Mouse (Mus musculus) limb, embryonic 13.5 days (tissue): ENCODE results near the gene Ap5s1. TPM values are rescaled to one million over a fixed set of nuclear protein-coding genes. Genes with fewer than 3 reads are reported as not detected.
"Not testable (repeated sequence)": the region's sequence is repeated elsewhere in the genome, so short reads cannot be mapped to it uniquely, and the experiment has no call there.

Source experiments
- ATAC-seq: fragments of 200-750 bp; cut with Nextera tagmentation; 2 replicates; pipeline ENCODE4 v1.8.0; 2017; ENCODE audit warnings: low read depth, moderate number of reproducible peaks, moderate TSS enrichment; ENCODE audit not compliant: low FRiP score
- H3K27ac ChIP-seq: fragments of 300-500 bp; sonication (generic); 2 replicates; pipeline ENCODE4 v1.5.1; 2015; ENCODE audit warnings: inconsistent platforms, mild to moderate bottlenecking, moderate library complexity
- H3K27me3 ChIP-seq: fragments of 300-500 bp; sonication (generic); 2 replicates; pipeline ENCODE4 v1.6.1; 2015; ENCODE audit warnings: mild to moderate bottlenecking, inconsistent platforms
- H3K36me3 ChIP-seq: fragments of 300-500 bp; sonication (generic); 2 replicates; pipeline ENCODE4 v1.6.1; 2015; ENCODE audit warnings: inconsistent platforms, mild to moderate bottlenecking, moderate library complexity
- H3K4me1 ChIP-seq: fragments of 300-500 bp; sonication (generic); 2 replicates; pipeline ENCODE4 v1.6.1; 2015; ENCODE audit warnings: inconsistent platforms
- H3K4me2 ChIP-seq: fragments of 300-500 bp; sonication (generic); replicated peaks from 2 replicates; pipeline ENCODE4 v1.6.1; 2015; ENCODE audit warnings: inconsistent platforms, mild to moderate bottlenecking, moderate library complexity
- H3K4me3 ChIP-seq: fragments of 300-500 bp; sonication (generic); 2 replicates; pipeline ENCODE4 v1.5.1; 2015; ENCODE audit warnings: moderate library complexity, mild to moderate bottlenecking, inconsistent platforms
- H3K9ac ChIP-seq: fragments of 300-500 bp; sonication (generic); 2 replicates; pipeline ENCODE4 v1.6.1; 2015; ENCODE audit warnings: mild to moderate bottlenecking, inconsistent platforms
- H3K9me3 ChIP-seq: fragments of 300-500 bp; sonication (generic); 2 replicates; pipeline ENCODE4 v1.6.1; 2016; ENCODE audit warnings: inconsistent platforms
- WGBS: fragments of 180-500 bp; shearing (Covaris S2); methylation state at CpG from one replicate; pipeline ENCODE4 v1.1.7; 2015; 5-methylcytosine and 5-hydroxymethylcytosine counted together
- polyA plus RNA-seq: library from polyadenylated mRNA; unstranded; fragments of >200 nt; fragmentation: Nextera tagmentation; extraction: Ambion mirVana; gene quantifications from 2 replicates; pipeline ENCODE4 v1.2.1, GENCODE M21; 2015

Ap5s1 gene
- polyA plus RNA-seq, 1 experiment from 2014 or later: 28.0 TPM

DNA sequence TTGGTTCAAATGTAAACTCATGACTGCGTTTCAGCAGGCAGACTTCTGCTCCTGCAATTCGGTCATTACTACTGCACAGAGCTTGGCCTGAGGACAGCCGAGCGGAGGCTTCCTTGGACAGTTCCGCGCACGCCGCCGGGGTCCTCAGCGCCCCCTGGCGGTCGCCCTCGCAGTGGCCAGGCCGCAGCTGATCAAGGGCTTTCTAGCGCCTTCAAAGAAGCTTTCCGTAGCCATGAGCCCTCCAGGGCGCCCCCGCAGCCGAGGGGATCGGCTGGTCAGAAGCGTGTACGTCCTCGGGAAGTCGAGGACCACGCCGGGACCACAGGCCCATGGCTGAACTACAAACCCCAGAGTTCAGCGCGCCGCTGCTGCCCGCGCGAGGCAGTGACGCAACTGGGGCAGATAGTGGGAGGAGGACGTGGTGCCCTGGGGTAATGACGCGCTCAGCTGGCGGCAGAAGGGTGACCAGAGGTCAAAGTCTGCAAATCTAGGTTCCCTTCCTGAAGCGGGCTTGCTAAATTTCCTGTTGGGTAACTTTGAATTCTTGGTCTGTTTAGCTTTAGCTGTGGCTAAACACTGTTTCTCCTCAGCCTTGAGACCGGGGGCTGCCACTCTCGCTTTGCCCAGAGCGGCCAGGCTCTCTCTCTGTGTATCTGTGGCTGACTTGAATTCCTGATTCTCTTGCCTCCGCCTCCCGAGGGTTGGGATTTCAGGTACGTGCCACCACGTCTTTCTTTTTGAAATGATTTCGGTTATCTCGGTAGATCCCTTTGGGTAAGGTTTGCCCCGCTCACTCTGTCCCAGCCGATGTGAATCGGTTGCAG lies 3.3 kb downstream of the Ap5s1 start:
- Histone ChIP-seq H3K9ac (peak overlapping the region; percentile 77), H3K36me3 (peaks cover 23% of the 10 kb centered on the region), H3K9me3 (no peaks in the 10 kb centered on the region), H3K4me1 (peaks cover 14% of the 10 kb centered on the region), H3K27ac (peak overlapping the region; percentile 83), H3K4me2 (peak overlapping the region; percentile 75), H3K27me3 (no peaks in the 10 kb centered on the region), H3K4me3 (peak overlapping the region; percentile 62)
- 2% methylated on average over 50 of the region's 50 CpGs for WGBS
- ATAC-seq: peak; percentile 96

DNA sequence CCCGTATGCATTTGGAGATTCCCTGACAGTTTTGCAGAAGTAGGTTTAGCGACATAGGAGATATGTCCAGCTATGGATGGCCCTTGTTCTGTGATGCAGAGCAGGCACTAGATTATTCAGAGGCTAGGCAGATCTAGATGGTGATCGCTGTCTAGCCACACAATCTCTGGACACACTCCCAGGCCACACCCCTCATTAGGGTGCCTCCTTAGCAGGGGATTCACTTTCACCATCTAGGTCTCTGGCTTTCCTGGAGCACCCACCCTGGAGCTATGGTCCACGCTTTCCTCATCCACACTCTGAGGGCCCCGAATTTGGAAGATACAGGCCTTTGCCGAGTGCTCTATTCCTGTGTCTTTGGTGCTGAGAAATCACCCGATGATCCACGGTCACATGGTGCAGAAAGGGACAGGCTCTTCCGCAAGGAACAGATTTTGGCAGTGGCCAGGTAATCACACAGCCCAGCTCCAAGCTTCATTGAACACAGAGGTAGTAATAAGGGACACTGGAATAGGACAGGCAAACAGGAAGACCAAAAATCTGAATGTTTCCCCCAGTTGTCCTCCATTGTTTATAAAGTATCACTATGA lies 4.2 kb downstream of the Ap5s1 start:
- no peak overlapping the region for H3K27ac ChIP-seq
- peak overlapping the region; percentile 75 for H3K4me2 ChIP-seq
- H3K36me3 ChIP-seq: peaks cover 23% of the 10 kb centered on the region
- no peaks in the 10 kb centered on the region for H3K9me3 ChIP-seq
- 71% methylated on average over 9 of the region's 9 CpGs for WGBS
- H3K4me1 ChIP-seq: peaks cover 13% of the 10 kb centered on the region
- no peak for ATAC-seq
- peak overlapping the region; percentile 77 for H3K9ac ChIP-seq
- no peaks in the 10 kb centered on the region for H3K27me3 ChIP-seq
- peak overlapping the region; percentile 62 for H3K4me3 ChIP-seq

DNA sequence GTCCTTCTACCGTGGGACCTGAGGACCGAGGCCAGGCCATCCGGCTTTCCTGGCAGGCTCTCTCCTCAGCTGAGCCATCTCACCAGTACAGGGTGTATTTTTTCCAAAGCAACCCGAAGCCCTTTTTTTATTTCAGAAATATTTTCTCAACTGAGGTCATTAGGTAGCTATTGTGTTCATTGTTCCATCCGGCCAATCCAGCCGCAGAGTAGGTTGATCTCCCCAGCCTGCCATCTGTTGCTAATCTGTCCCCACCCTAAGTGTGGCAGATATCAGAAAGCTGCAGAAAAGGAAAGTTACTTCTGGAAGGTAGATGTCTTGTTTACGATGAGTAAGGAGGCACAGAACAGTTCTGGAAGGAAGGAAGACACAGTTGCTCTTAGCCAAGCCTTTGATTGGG lies 6.9 kb downstream of the Ap5s1 start:
- no peak overlapping the region for H3K9ac ChIP-seq
- no peak overlapping the region for H3K4me2 ChIP-seq
- no peak for ATAC-seq
- no peaks in the 10 kb centered on the region for H3K9me3 ChIP-seq
- H3K27me3 ChIP-seq: no peaks in the 10 kb centered on the region
- WGBS: 86% methylated on average over 7 of the region's 7 CpGs
- H3K27ac ChIP-seq: no peak overlapping the region
- H3K4me1 ChIP-seq: peaks cover 13% of the 10 kb centered on the region
- H3K4me3 ChIP-seq: no peak overlapping the region
- H3K36me3 ChIP-seq: peaks cover 23% of the 10 kb centered on the region

DNA sequence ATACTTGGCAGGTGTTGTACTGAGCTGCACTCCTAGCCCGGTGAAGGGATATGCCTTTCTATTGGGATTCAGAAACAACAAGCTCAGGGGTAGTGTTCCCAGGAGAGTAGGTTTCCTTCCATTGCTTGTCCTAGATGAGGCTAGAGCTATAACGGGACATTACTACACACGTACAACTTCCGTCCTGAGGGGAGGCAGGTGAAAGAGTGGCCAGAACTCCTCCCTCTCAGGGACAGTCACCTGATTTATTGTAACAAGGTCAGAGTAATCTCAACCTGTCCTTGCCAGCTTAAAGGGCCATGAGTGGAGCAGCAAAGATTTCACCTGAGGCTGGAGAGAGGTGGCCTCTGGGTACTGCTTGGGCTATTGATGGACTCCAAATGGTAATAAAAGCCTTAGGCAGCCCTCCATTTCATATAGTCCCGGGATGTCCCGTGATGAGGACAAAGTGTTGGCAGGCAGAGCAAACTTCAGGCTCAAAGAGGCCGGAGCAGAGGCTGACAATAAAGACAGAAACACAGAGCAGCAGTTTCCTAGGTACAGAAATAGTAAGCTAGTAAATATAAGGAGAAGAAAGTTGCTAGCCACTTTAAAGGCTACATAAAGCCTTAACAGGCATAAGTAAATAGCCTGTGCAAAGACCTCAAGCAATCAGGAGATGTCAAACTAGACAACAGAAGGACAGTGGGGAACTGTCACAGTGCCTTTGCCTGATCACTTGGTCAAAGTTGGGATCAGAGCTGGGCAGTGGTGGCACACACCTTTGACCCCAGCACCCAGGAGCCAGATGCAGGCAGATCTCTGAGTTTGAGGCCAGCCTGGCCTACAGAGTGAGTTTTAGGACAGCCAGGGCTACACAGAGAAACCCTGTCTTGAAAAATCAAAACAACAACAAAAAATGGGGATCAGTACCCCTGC lies 9.3 kb downstream of the Ap5s1 start:
- H3K36me3 ChIP-seq: peaks cover 23% of the 10 kb centered on the region
- WGBS: 80% methylated on average over 7 of the region's 7 CpGs
- no peak overlapping the region for H3K4me3 ChIP-seq
- H3K27me3 ChIP-seq: no peaks in the 10 kb centered on the region
- no peak for ATAC-seq
- H3K27ac ChIP-seq: no peak overlapping the region
- peaks cover 1% of the 10 kb centered on the region for H3K4me1 ChIP-seq
- H3K9ac ChIP-seq: no peak overlapping the region
- H3K9me3 ChIP-seq: no peaks in the 10 kb centered on the region
- no peak overlapping the region for H3K4me2 ChIP-seq

DNA sequence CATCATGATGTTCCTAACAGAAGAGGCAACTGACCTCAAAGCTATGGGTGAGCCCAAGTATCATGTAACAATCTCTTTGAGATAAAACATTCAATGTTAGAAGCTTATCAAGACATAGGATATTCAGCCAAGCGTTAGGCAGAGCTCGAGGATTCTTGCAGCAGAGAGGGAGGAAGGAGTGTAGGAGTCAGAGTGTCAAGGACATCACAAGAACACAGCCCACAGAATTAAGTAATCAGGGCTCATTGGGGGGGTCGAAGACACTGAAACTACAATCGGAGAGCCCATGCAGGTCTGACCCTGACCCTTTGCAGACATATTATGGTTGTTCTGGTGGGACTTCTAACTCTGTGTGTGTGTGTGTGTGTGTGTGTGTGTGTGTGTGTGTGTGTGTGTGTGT lies 13.2 kb downstream of the Ap5s1 start:
- H3K27ac ChIP-seq: no peak overlapping the region
- 80% methylated on average over 4 of the region's 4 CpGs for WGBS
- no peak for ATAC-seq
- H3K4me1 ChIP-seq: no peaks in the 10 kb centered on the region
- no peaks in the 10 kb centered on the region for H3K9me3 ChIP-seq
- no peak overlapping the region for H3K9ac ChIP-seq
- no peak overlapping the region for H3K4me3 ChIP-seq
- H3K36me3 ChIP-seq: no peaks in the 10 kb centered on the region
- H3K27me3 ChIP-seq: no peaks in the 10 kb centered on the region
- H3K4me2 ChIP-seq: no peak overlapping the region

DNA sequence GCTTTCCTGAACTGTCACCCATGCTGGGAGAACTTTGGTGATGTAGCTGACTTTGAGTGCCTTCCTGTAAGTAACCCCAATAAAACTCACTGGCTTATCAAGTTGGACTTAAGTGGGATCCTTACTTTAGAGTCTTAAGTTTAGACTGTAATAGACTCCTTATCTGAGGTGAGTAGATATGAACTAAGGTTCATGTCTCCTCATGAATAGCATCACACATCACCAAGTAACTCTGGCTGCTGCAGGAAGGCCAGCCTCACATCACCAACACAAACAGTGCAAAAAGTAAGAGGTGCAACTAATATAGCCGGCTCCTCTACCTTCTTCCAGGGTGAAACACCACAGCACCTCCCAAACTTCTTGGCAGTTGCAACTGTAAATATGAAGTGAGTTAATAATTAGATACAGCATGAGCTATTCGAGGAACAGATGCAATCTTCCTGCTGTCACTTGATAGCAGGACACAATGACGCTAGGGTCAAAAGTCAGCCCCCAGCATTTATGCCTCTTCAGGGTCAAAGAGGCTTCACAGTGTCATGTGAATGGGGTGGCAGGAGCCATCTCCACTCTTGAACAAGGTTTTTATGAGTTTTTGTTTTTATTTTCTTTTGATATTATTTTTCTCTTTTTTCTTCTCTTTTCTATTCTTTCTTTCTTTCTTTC lies 15.1 kb downstream of the Ap5s1 start:
- Histone ChIP-seq H3K9me3 (no peaks in the 10 kb centered on the region), H3K4me2 (no peak overlapping the region), H3K27me3 (no peaks in the 10 kb centered on the region), H3K27ac (no peak overlapping the region), H3K4me3 (no peak overlapping the region), H3K9ac (no peak overlapping the region), H3K36me3 (no peaks in the 10 kb centered on the region), H3K4me1 (no peaks in the 10 kb centered on the region)
- 78% methylated on average over 3 of the region's 3 CpGs for WGBS
- no peak for ATAC-seq

DNA sequence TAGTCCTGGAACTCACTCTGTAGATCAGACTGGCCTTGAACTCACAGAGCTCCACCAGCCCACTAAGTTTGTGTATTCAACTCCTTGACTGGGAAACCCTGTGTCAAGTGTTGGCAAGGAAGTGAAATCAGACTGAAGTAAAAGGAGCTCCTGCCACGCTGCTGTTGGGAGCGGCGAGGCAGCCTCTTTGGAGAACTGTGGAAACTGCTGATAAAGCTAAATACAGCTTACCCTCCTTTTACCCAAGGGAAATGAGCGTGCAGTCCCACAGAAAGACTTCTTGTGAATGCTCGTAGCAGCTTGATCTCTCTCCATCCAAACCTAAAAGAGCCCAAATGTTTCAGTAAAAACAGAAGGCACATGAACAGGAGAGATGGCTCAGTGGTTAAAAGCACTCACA lies 15.7 kb downstream of the Ap5s1 start:
- WGBS: 64% methylated on average over 5 of the region's 5 CpGs

DNA sequence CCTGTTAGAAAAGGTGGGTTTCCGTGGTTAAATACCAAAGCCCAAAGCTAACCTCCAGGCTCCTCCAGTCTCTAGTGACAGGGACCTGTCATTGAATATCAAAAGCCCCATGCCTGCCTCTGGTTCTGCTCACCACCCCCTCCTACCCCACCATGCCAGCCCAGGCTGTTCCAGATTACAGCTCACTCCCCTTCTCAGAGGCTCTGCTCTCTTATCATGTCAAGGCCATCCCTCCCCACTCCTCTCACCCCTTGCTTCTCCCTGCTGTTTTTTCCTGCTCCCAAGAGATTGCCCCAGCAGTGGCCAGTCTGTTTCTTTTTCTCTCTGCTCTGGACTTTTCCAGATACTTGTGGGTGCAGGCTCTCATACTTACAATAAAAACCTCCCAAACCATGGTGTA lies 16.7 kb downstream of the Ap5s1 start:
- Histone ChIP-seq H3K4me3 (no peak overlapping the region), H3K9me3 (no peaks in the 10 kb centered on the region), H3K27me3 (no peaks in the 10 kb centered on the region), H3K4me2 (no peak overlapping the region), H3K9ac (no peak overlapping the region), H3K36me3 (no peaks in the 10 kb centered on the region), H3K27ac (no peak overlapping the region), H3K4me1 (no peaks in the 10 kb centered on the region)
- WGBS: 72% methylated on average over 1 of the region's 1 CpGs
- ATAC-seq: no peak

More for the DNA sequence above, 15.7 kb downstream of the Ap5s1 start:
- Histone ChIP-seq H3K27ac (no peak overlapping the region), H3K4me1 (no peaks in the 10 kb centered on the region), H3K9me3 (no peaks in the 10 kb centered on the region), H3K4me2 (no peak overlapping the region), H3K27me3 (no peaks in the 10 kb centered on the region), H3K36me3 (no peaks in the 10 kb centered on the region), H3K4me3 (no peak overlapping the region), H3K9ac (no peak overlapping the region)
- no peak for ATAC-seq

DNA sequence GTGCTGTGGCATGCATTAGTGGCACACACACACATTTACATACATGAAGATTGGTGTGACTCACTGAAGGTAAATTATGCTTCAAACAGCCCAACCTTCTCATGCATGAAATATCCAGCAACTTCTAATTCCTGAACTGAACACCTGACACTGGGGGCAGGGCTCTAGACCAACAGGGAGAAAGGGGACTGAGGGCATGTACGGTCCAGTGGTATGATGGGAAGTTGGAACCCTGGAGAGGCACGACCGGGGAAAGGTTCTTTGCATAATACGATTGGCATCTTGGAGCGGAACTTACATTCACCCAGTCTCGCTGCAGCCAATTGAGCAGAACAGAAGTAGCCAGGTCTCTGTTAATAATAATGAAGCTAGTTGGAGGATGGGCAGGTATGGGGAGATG lies 18.3 kb downstream of the Ap5s1 start:
- Histone ChIP-seq H3K27ac (no peak overlapping the region), H3K4me1 (no peaks in the 10 kb centered on the region), H3K36me3 (no peaks in the 10 kb centered on the region), H3K27me3 (no peaks in the 10 kb centered on the region), H3K4me2 (no peak overlapping the region), H3K9ac (no peak overlapping the region), H3K9me3 (no peaks in the 10 kb centered on the region), H3K4me3 (no peak overlapping the region)
- 84% methylated on average over 6 of the region's 6 CpGs for WGBS
- no peak for ATAC-seq

DNA sequence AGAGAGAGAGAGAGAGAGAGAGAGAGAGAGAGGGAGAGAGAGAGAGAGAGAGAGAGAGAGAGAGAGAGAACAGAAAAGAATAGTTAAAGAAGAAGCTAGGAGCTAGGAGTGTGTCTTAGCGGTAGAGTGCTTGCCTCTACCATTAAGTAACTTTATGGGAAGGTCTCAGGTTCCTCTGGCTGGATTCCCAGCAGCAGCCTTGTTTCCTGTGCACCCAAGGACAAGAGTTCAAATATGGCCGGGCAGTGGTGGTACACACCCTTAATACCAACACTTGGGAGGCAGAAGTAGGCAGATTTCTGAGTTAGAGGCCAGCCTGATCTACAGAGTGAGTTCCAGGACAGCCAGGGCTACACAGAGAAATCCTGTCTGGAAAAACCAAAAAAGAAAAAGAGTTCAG lies 19.8 kb downstream of the Ap5s1 start:
- H3K4me3 ChIP-seq, ATAC-seq, H3K9me3 ChIP-seq, H3K36me3 ChIP-seq, H3K27me3 ChIP-seq, H3K9ac ChIP-seq, H3K4me2 ChIP-seq, H3K27ac ChIP-seq, H3K4me1 ChIP-seq: not testable (repeated sequence)
- WGBS: 63% methylated on average over 2 of the region's 2 CpGs

DNA sequence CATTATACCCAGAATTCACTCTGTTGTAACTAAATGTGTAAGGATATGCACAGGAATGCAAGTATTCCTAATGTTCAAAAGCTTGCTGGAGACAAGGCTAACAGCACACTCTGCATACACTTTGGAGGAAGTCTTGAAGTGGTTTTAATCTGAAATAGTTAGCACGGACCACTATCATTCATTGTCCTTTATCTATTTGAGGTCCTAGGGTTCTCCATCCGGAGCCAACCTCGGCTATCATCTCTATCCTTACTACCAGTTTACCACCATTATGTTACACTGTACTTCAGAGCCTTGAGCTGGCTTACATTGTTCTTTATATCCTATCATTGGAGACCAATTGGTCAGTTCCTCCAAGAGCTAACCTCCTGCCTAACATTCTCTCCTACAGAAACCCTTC lies 20.4 kb downstream of the Ap5s1 start:
- Histone ChIP-seq H3K36me3 (no peaks in the 10 kb centered on the region), H3K4me3 (no peak overlapping the region), H3K4me2 (no peak overlapping the region), H3K4me1 (no peaks in the 10 kb centered on the region), H3K9me3 (no peaks in the 10 kb centered on the region), H3K27me3 (no peaks in the 10 kb centered on the region), H3K9ac (no peak overlapping the region), H3K27ac (no peak overlapping the region)
- 83% methylated on average over 3 of the region's 3 CpGs for WGBS
- ATAC-seq: no peak

DNA sequence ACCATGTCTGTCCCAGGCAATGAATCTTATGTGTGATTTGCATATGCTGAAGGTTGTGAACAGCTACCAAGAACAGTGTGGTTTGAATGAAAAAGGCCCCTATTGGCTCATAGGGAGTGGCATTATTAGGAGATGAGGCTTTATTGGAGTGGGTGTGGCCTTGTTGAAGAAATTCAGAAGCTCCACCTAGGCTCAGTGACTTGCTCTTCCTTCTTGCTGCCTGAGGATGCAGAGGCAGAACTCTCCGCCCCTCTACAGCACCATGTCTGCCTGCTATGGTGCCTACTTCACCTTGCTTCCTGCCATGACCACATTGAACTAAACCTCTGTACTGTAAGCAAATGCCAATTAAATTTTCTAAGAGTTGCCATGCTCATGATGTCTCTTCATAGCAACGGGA lies 25.7 kb downstream of the Ap5s1 start:
- WGBS: 72% methylated on average over 2 of the region's 2 CpGs
- no peak overlapping the region for H3K27ac ChIP-seq
- H3K4me2 ChIP-seq: no peak overlapping the region
- no peak overlapping the region for H3K9ac ChIP-seq
- no peaks in the 10 kb centered on the region for H3K27me3 ChIP-seq
- peaks cover 21% of the 10 kb centered on the region for H3K4me1 ChIP-seq
- no peaks in the 10 kb centered on the region for H3K9me3 ChIP-seq
- H3K4me3 ChIP-seq: no peak overlapping the region
- H3K36me3 ChIP-seq: 0 out of 2 replicates have a peak, but pooled peaks cover 3% of the 10 kb centered on the region
- no peak for ATAC-seq
